Mouse (Mus musculus) common myeloid progenitor, adult 5-6 weeks (primary cell): ENCODE measurements around the gene 1700028J19Rik. TPM values are rescaled to one million over a fixed set of nuclear protein-coding genes. Genes with fewer than 3 reads are reported as not detected.
"Not testable (repeated sequence)": the region's sequence is repeated elsewhere in the genome, so short reads cannot be mapped to it uniquely, and the experiment has no call there.

Source experiments
- ATAC-seq: replicated peaks from 2 replicates; pipeline ENCODE4 v1.8.0; 2016; ENCODE audit warnings: low read depth, mild to moderate bottlenecking, moderate TSS enrichment, inconsistent platforms; ENCODE audit not compliant: poor library complexity, severe bottlenecking
- total RNA-seq: library from RNA; stranded (forward); fragments of 200-1000, 187-1606 nt; gene quantifications from 2 replicates; pipeline ENCODE4 v1.2.3, GENCODE M21; 2017

Gene 1700028J19Rik
- total RNA-seq, 1 experiment from 2014 or later = 0.55 TPM

DNA sequence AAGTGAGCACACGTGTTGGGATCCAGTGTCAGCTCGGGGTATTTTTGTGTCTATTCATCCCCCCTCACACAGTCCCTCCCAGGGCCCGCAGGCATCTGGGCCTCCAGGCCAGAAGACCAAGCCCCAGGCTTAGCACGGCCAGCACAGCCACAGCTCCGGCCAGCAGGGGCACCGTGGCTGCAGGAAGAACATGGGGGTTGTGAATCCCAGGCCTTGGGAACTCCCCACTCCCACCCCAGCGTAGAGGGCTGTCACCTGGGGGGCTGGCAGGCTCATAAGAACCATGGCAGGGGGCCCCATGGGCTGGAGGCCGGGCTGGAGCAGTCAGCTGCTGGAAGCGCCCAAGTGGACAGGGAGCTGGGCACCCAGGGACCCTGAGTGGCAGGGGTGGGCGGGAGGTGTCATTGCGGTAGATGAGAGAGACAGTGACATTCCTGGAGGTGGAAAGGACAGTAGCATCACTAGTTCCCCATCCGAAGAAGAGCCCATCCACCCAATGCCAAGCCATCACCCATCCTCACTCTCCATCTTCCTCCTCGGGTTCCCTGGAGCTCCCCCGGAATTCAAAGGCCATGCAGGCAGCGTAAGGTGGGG, 6.6 kb upstream of the 1700028J19Rik start:
- ATAC-seq = no peak

DNA sequence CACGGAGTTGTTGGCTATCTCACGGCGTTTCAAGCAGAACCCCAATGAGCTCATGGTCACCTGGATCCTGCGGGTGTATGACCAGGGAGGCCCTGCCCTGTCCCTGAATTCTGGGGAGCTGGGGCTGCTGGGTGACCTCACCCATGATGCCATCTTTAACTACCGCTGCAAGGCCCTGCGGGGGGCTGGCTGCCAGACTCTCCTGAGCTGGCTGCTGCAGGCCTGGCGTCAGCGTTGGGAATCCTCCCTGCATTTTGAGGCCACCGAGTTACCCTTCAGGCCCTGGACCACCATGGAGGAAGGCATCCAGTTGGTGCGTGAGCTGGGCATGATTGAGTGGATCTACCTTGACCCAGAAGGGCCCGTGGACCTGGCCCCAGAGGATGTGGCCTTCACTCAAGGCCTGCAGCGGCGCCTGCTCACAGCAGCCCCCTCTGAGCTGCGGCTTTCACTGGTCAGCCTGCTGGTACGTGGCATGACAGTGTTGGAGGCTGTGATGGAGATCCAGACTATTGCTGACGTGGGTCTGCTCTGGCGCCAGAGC, 4.3 kb upstream of the 1700028J19Rik start:
- ATAC-seq = not testable (repeated sequence)

- ATAC-seq = no peak
Observed at GRCm38 (mm10) chr7:44249248-44249647, 2.8 kb upstream of the 1700028J19Rik start.

- ATAC-seq = no peak
Observed at GRCm38 (mm10) chr7:44247971-44248370, 1.5 kb upstream of the 1700028J19Rik start.

DNA sequence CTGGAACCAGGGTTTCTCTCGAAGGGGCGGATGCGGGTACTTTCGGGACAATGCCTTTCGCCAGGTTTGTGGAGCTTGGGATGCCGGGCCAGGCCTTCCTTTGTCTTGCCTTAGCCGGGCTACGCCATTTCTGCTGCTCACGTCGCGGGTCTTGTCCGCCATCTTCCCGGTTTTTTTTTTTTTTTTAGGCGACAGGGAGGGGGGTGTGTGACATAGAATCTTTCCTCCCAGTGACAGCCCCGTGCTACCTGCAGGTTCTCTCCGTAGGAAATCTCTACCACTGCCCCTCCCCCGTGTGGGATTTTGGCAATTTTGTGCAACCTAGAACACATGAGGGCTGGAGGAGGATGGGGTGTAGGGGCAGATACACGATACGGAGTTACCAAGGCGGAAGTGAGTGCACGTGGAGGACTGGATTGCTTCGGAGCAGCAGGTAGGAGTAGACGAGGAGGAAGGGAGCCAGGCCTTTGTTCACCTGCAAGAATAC, 532 bp upstream of the 1700028J19Rik start:
- ATAC-seq = peak; percentile 28

- no peak for ATAC-seq
Observed at GRCm38 (mm10) chr7:44244080-44244479, 2.4 kb downstream of the 1700028J19Rik start.

GRCm38 (mm10) chr7:44241163-44241562, 5.3 kb downstream of the 1700028J19Rik start:
- no peak for ATAC-seq

DNA sequence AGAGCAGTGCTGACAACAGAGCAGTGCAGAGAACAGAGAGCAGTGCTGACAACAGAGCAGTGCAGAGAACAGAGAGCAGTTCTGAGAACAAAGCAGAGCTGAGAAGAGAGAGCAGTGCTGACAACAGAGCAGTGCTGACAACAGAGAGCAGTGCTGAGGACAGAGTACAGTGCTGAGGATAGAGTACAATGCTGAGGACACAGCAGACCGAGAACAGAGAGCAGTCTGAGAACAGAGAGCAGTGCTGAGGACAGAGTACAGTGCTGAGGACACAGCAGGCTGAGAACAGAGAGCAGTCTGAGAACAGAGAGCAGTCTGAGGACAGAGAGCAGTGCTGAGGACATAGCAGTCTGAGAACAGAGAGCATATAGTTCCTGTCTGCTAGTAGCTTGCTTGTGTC, 5.8 kb downstream of the 1700028J19Rik start:
- ATAC-seq = no peak; the same call in 1 of the 2 replicates

DNA sequence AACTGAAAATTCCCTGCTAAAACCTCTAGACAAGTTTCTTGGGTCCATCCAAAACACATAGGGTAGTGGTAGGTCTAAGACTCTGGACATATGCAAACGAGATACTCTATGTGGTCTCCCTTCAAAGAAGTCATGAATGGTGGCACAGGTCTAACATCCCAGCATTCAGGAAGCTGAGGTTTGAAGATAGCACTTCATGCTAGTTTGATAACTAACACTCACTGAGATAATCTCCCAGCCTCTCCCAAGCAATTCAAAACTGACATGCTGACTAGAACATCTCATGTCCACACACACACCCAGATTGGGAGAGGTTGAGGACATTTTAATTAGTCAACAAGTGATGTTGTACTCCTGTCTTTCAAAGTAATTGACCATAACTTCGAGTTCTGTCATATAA, 6.6 kb downstream of the 1700028J19Rik start:
- ATAC-seq = no peak

- no peak for ATAC-seq
Observed at GRCm38 (mm10) chr7:44235909-44236308, 10.6 kb downstream of the 1700028J19Rik start, which contains the start of gene Gm36864. TSS of gene Gm36864 (plus strand) at chr7:44236177.

GRCm38 (mm10) chr7:44225076-44225475, 21.4 kb downstream of the 1700028J19Rik start, which contains the start of gene Klk1:
TSS of gene Klk1 (plus strand) at chr7:44225360.
- ATAC-seq = no peak

DNA sequence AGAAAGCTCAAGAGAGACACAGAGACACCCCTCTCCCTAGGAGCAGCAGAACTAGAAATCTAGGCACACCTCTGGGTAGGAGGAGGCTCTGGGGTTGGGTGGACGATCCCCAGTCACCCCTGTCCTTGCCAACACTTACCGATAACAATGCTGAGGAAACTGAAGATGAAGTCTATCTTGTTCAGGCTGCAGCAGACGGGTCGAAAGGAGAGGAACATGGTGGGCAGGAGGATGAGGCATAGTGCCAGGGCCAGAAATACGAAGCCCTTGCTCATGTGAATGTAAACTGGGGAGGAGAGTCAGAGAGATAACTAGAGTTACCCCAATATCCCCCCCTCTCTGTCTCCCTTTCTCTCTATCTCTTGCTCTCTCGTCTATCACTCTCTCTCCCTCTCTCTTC, 24.2 kb downstream of the 1700028J19Rik start:
- ATAC-seq = not testable (repeated sequence)

DNA sequence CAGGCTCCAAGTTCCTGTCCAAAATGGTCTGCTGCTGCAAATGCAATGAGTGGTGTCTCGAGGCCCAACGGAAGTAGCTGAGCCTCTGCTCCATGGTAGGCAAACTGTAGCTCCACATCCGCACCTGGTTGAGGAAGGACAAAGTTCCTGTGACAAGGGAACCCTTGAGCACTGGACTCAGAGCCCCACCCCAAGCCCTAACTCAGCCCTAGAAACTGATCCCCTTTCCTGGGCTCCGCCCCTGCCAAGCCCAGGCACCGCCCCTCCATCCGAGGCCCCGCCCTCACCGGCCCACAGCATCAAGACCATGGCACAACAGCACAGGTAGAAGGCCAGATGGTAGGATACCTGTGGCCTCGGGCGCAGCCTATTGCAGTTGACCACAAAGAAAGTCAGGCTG, 24.9 kb downstream of the 1700028J19Rik start:
- not testable (repeated sequence) for ATAC-seq

- ATAC-seq = no peak
Observed at GRCm38 (mm10) chr7:44215645-44216044, 30.9 kb downstream of the 1700028J19Rik start, which contains the start of gene Klk1b5. TSS of gene Klk1b5 (plus strand) at chr7:44215945.

DNA sequence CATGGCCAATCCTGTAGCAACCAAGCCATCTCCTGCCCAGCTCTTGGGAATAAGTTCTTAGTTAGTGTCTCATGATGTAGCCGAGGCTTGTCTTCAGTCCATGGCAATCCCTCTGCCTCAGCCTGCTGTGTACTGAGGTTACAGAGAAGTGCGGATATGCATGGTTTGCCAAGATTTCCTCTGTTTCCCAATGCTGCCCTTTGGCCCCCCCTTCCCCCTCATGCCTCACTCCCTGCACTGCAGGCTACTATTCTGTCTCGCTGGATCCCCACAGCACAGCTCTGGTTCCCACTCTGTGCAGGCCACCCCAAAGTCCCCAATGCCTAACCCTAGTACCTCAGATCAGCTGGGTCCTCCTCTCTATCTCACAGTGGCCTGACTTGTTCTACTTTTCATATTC, 38.2 kb downstream of the 1700028J19Rik start:
- no peak for ATAC-seq

DNA sequence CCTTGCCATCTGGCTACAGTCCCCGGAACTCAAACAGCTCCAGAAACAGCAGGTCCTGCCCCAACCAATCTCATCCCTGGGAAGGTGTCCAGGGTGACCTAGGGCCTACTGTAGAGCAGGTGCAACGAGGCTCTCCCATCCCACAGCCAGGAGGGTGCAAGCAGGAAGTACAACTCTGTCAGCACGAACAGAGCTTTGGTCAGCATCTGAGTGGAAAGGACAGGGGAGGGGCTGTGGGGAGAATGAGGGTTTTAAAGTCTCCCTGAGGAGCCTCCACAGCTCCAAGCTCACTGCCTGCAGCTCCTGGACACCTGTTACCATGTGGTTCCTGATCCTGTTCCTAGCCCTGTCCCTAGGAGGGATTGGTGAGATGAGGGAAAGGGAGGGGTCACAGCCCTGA, 39.4 kb downstream of the 1700028J19Rik start, which contains the start of gene Klk1b4:
Klk1b4 (plus strand) TSS at position 301 of the 400 bp plus-strand sequence.
- not testable (repeated sequence) for ATAC-seq

GRCm38 (mm10) chr7:44197891-44198290, 48.6 kb downstream of the 1700028J19Rik start, which contains the start of gene Klk1b3:
TSS of gene Klk1b3 (plus strand) at chr7:44198191.
- ATAC-seq = no peak

GRCm38 (mm10) chr7:44193466-44193865, 53.0 kb downstream of the 1700028J19Rik start:
- ATAC-seq = not testable (repeated sequence)

DNA sequence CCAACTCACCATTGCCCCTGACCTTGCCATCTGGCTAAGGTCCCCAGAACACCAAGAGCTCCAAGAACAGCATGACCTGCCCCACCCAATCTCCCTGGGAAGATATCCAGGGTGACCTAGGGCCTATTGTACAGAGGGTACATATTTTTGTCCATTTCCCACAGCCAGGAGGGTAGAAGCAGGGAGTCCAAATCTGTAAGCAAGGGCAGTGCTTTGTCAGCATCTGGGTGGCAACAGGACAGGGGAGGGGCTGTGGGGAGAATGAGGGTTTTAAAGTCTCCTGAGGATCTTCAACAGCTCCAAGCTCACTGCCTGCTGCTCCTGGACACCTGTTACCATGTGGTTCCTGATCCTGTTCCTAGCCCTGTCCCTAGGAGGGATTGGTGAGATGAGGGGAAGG, 58.6 kb downstream of the 1700028J19Rik start, which contains the start of gene Klk1b24:
Klk1b24 (plus strand) TSS at position 301 of the 400 bp plus-strand sequence.
- not testable (repeated sequence) for ATAC-seq

DNA sequence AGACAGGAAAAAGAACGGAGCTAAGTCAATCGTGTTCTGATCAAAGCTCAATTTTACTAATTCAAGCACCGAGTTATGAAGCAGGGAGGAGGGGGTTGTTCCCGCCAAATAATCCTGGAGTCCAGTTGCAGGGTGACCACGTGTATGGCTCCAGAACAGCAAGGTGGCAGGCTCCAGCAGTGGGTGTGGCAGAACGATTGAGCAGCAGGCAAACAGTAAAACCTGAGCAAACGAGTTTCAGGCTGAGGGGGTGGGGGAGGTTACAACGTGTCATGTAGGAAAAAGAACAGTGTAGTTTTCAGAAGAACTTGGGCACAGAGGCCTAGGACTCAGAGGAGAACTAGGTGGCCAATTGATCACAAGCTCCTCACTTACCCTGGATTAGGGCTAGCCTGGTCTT, 60.0 kb downstream of the 1700028J19Rik start:
- not testable (repeated sequence) for ATAC-seq
